Mouse (Mus musculus) right cerebral cortex, adult 18-20 months (tissue): ENCODE data around the gene Med19.
"Not testable (repeated sequence)": the region's sequence is repeated elsewhere in the genome, so short reads cannot be mapped to it uniquely, and the experiment has no call there.

Experiments used
- DNase-seq: peaks from one replicate; pipeline ENCODE4 v3.0.0; 2022; ENCODE audit warnings: mixed read lengths

Gene Med19

GRCm38 (mm10) chr2:84721182-84721581 is 43.0 kb downstream of the Med19 start:
- no peak for DNase-seq

DNA sequence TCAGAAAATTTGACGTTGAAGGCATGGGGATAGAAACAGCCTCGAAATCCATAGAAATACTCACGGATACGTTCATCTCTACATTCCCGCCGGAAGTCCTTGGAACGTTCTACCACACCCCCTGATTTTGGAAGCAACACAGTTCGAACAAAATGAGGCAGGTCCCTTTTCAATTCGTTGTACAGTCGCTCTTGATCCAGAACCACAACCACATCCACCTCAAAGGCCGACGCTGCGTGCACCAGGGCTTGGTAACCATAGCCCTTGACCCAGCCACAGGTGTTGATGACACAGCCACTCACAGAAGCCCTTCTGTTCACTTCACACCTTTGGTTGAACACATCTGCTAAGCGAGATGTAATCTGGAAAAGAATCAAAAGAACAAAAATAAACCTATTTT is 45.7 kb downstream of the Med19 start:
- no peak for DNase-seq

- no peak for DNase-seq
Measured at GRCm38 (mm10) chr2:84725770-84726169, 47.6 kb downstream of the Med19 start.

GRCm38 (mm10) chr2:84726716-84727115 is 48.5 kb downstream of the Med19 start:
- no peak for DNase-seq

- DNase-seq: peak; percentile 98
Measured at GRCm38 (mm10) chr2:84727172-84727858, 49.1 kb downstream of the Med19 start, which contains the start of gene Clp1. Gene Clp1, minus strand, starts transcription at chr2:84727350.

DNA sequence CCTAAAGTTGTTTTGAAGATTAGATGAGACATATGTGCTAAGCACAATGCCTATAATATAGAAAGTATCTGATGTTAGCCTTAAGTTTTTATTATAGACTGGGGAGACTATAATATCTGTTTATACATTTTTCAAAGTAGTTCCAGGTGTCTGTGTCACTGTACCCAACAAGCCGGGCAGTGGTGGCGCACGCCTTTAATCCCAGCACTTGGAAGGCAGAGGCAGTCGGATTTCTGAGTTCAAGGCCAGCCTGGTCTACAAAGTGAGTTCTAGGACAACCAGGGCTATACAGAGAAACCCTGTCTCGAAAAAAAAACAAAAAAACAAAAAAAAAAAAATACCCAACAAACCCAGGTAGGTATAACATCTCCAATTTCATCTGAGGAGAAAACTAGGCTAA is 50.0 kb downstream of the Med19 start:
- DNase-seq: not testable (repeated sequence)

GRCm38 (mm10) chr2:84731206-84731605 is 53.0 kb downstream of the Med19 start:
- no peak for DNase-seq

GRCm38 (mm10) chr2:84732394-84732793 is 54.2 kb downstream of the Med19 start:
- no peak for DNase-seq

GRCm38 (mm10) chr2:84733579-84734300 is 55.5 kb downstream of the Med19 start, which contains the start of gene Ypel4:
Gene Ypel4, plus strand, starts transcription at chr2:84734058.
- peak; percentile 80 for DNase-seq

GRCm38 (mm10) chr2:84734351-84734864 is 56.2 kb downstream of the Med19 start:
- no peak for DNase-seq

DNA sequence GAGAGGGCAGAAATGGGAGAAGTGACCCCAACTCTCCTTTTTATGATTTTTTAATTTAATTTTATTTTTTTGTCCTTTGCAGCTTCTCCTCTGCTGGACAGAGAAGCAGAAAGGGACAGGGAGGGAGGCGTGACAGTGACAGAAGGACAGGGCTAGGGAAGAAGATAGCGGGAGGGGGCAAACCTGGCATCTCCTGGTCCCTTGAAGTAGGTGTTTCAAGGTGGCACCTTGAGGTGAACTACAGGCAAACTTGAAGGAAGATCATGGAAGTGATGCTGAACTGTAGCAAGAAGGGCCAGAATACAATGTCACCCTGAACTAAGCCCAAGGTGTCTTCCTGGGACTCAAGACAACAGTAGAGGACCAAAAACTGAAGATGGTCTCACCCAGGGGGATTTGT is 56.7 kb downstream of the Med19 start:
- DNase-seq: no peak

- no peak for DNase-seq
Measured at GRCm38 (mm10) chr2:84735346-84735920, 57.2 kb downstream of the Med19 start.

- DNase-seq: no peak
Measured at GRCm38 (mm10) chr2:84736312-84737161, 58.3 kb downstream of the Med19 start.

- DNase-seq: no peak
Measured at GRCm38 (mm10) chr2:84737451-84737925, 59.3 kb downstream of the Med19 start.
